Mouse (Mus musculus) spleen, postnatal 4 days (tissue): Measurements from ENCODE around the gene Fam32a.
A peak's percentile ranks its signal among the peaks of the same experiment; 100 is the strongest.

Source experiments
- DNase-seq, 2 experiments: peaks; one replicate each; pipeline ENCODE4 v3.0.0; 2022; ENCODE audit warnings: low spot score in 2 of 2

Gene Fam32a

GRCm38 (mm10) chr8:72240403-72240763 is 20.9 kb downstream of the Fam32a start:
- DNase-seq, result no peak

- DNase-seq, result no peak
These were observed 21.4 kb downstream of the Fam32a start for GRCm38 (mm10) chr8:72240951-72241350.

- DNase-seq, result no peak
These were observed 22.7 kb downstream of the Fam32a start for GRCm38 (mm10) chr8:72242226-72242625.

GRCm38 (mm10) chr8:72244610-72245009 is 25.1 kb downstream of the Fam32a start:
- DNase-seq, result no peak

- DNase-seq, result peak; percentile 51 to 77
These were observed 37.8 kb downstream of the Fam32a start for GRCm38 (mm10) chr8:72257171-72257901.

GRCm38 (mm10) chr8:72257902-72258238 is 38.3 kb downstream of the Fam32a start:
- DNase-seq, result no peak

- no peak for DNase-seq
These were observed 40.3 kb downstream of the Fam32a start for GRCm38 (mm10) chr8:72259862-72260261.

- DNase-seq, result no peak
These were observed 41.1 kb downstream of the Fam32a start for GRCm38 (mm10) chr8:72260585-72260984.

- DNase-seq, result peak; percentile 74 to 87
These were observed 41.5 kb downstream of the Fam32a start for GRCm38 (mm10) chr8:72261019-72261418.

- DNase-seq, result no peak
These were observed 41.9 kb downstream of the Fam32a start for GRCm38 (mm10) chr8:72261431-72261830.

- no peak for DNase-seq
These were observed 42.3 kb downstream of the Fam32a start for GRCm38 (mm10) chr8:72261872-72262271.

- DNase-seq, result no peak
These were observed 43.2 kb downstream of the Fam32a start for GRCm38 (mm10) chr8:72262756-72263155.

GRCm38 (mm10) chr8:72263451-72263850 is 43.9 kb downstream of the Fam32a start:
- no peak for DNase-seq

- no peak for DNase-seq
These were observed 45.8 kb downstream of the Fam32a start for GRCm38 (mm10) chr8:72265342-72265741.

- no peak for DNase-seq
These were observed 47.1 kb downstream of the Fam32a start for GRCm38 (mm10) chr8:72266671-72267070.

- DNase-seq, result peak in 1 of 2 experiments; percentile 36
These were observed 47.6 kb downstream of the Fam32a start for GRCm38 (mm10) chr8:72267106-72267505.

- peak; percentile 69 to 82 for DNase-seq
These were observed 48.8 kb downstream of the Fam32a start for GRCm38 (mm10) chr8:72268356-72268755.

- DNase-seq, result peak; percentile 72 to 83
These were observed 51.1 kb downstream of the Fam32a start for GRCm38 (mm10) chr8:72270606-72271005.

GRCm38 (mm10) chr8:72271051-72271660 is 51.6 kb downstream of the Fam32a start:
- no peak for DNase-seq

- DNase-seq, result no peak
These were observed 52.2 kb downstream of the Fam32a start for GRCm38 (mm10) chr8:72271691-72272090.

- DNase-seq, result peak; percentile 81 to 89
These were observed 52.8 kb downstream of the Fam32a start for GRCm38 (mm10) chr8:72272361-72272760.

GRCm38 (mm10) chr8:72273111-72273770 is 53.7 kb downstream of the Fam32a start:
- peak in 1 of 2 experiments; percentile 73 for DNase-seq

GRCm38 (mm10) chr8:72273807-72274206 is 54.3 kb downstream of the Fam32a start:
- peak; percentile 59 to 73 for DNase-seq
